Mouse (Mus musculus) bone marrow, adult 2 months (tissue): Measurements from ENCODE around the gene B3gnt3.
"Not testable (repeated sequence)": the region's sequence is repeated elsewhere in the genome, so short reads cannot be mapped to it uniquely, and the experiment has no call there.

Experiments used
- CTCF ChIP-seq: fragments of 200-500 bp; IDR thresholded peaks from 2 replicates; pipeline ENCODE4 v1.5.1; 2011; ENCODE audit warnings: low read length, control low read depth; ENCODE audit not compliant: control insufficient read depth, insufficient read depth
- POLR2A ChIP-seq: fragments of 200-500 bp; IDR thresholded peaks from 2 replicates; pipeline ENCODE4 v1.6.1; 2011; ENCODE audit warnings: low read depth, mild to moderate bottlenecking, control low read depth, low read length, borderline replicate concordance; ENCODE audit not compliant: control insufficient read depth

DNA sequence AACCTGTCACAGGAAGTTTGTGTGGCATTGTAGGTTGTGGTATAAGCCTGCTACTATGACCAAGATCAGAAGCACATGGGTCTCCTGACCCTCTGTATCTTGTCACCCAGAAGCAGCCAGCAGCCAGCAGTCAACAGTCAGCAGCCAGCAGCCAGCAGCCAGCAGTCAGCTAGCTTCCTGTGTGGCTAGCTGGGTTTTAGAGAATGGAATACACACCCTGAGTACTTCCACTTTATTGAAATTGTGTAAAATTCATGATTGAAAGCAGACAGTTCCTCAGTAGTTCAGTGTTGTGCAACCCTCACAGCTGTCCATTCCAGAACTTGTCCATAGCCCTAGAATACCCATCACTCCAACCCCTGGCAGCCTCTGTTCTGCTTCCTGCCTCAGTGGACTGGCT, 45.5 kb upstream of the B3gnt3 start:
- not testable (repeated sequence) for TF ChIP-seq POLR2A, CTCF
